Mouse (Mus musculus) layer of hippocampus, postnatal 10 days (tissue): ENCODE results near the gene Neu1. TPM values are rescaled to one million over a fixed set of nuclear protein-coding genes. Genes with fewer than 3 reads are reported as not detected.
A peak's percentile ranks its signal among the peaks of the same experiment; 100 is the strongest.
"Not testable (repeated sequence)": the region's sequence is repeated elsewhere in the genome, so short reads cannot be mapped to it uniquely, and the experiment has no call there.

ENCODE experiments used
- DNase-seq, 2 experiments: peaks; one replicate each; pipeline ENCODE4 v3.0.0; 2021; ENCODE audit warnings: low spot score in 2 of 2
- total RNA-seq, 2 experiments: library from RNA; stranded (reverse); gene quantifications; 2 replicates each; pipeline ENCODE4 v1.2.3; 2021

The Neu1 gene
- total RNA-seq, 2 experiments from 2014 or later: 23.6 to 24.4 TPM

- no peak for DNase-seq
Observed at GRCm38 (mm10) chr17:34946486-34947140, 15.6 kb downstream of the Neu1 start.

GRCm38 (mm10) chr17:34947606-34948005, 16.6 kb downstream of the Neu1 start:
- DNase-seq: no peak

- not testable (repeated sequence) for DNase-seq
Observed at GRCm38 (mm10) chr17:34948721-34949552, 17.9 kb downstream of the Neu1 start.

GRCm38 (mm10) chr17:34949553-34949969, 18.5 kb downstream of the Neu1 start:
- no peak for DNase-seq

- no peak for DNase-seq
Observed at GRCm38 (mm10) chr17:34950514-34951455, 19.7 kb downstream of the Neu1 start.

- no peak for DNase-seq
Observed at GRCm38 (mm10) chr17:34951636-34952377, 20.8 kb downstream of the Neu1 start.

- DNase-seq: peak; percentile 83 to 89
Observed at GRCm38 (mm10) chr17:34952378-34953040, 21.5 kb downstream of the Neu1 start.

GRCm38 (mm10) chr17:34953258-34953657, 22.2 kb downstream of the Neu1 start:
- DNase-seq: no peak

- no peak for DNase-seq
Observed at GRCm38 (mm10) chr17:34953904-34954303, 22.9 kb downstream of the Neu1 start.

GRCm38 (mm10) chr17:34954831-34955230, 23.8 kb downstream of the Neu1 start:
- DNase-seq: no peak

- DNase-seq: no peak
Observed at GRCm38 (mm10) chr17:34955884-34956283, 24.8 kb downstream of the Neu1 start.

GRCm38 (mm10) chr17:34956340-34956739, 25.3 kb downstream of the Neu1 start:
- no peak for DNase-seq

- not testable (repeated sequence) for DNase-seq
Observed at GRCm38 (mm10) chr17:34957291-34957690, 26.2 kb downstream of the Neu1 start.

GRCm38 (mm10) chr17:34957966-34958365, 26.9 kb downstream of the Neu1 start:
- DNase-seq: not testable (repeated sequence)

GRCm38 (mm10) chr17:34958734-34959129, 27.7 kb downstream of the Neu1 start:
- not testable (repeated sequence) for DNase-seq

- DNase-seq: peak; percentile 61 to 73
Observed at GRCm38 (mm10) chr17:34959130-34959778, 28.2 kb downstream of the Neu1 start, which contains the start of gene Hspa1b. Gene Hspa1b, minus strand, starts transcription at chr17:34959238.

GRCm38 (mm10) chr17:34959881-34960515, 28.9 kb downstream of the Neu1 start:
- DNase-seq: no peak

- DNase-seq: no peak
Observed at GRCm38 (mm10) chr17:34960702-34961493, 29.8 kb downstream of the Neu1 start.
